Mouse (Mus musculus): ENCODE results near the gene Olig2.

The Olig2 gene

DNA sequence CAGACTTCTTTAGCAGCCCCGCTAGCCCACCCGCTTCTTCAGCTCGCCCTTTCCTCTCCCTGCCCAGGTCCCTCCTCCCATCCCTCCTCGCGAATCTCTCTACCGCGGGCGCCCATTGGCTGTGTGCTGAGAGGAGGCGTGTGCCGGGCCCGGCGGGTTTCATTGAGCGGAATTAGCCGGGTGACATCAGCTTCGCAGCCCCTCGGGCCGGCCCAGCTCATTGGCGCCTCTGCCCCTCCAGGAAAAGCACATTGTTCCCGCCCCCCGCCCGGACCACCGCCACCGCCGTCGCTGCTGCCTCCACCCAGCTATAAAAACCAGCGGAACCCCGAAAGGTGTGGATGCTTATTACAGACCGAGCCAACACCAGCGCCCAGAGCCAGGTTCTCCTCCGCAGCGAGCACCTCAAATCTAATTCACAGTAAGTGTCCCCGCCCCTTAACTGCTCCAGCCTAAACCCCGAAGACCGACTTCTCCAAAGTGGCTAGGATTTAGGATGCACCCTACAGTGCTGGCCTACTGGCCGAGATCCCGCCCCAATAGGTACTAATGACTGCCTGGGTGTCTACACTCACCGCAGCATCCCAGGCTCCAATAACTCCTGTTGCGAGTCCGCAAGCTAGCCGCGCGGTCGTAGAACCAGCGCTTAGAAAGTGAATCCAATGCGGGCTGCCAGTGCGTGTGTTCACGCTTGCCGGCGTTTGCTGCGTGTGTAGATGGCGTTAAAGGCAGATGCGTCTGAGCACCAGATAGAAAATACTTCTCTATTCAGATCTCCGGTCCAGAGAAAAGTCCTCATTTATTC, at the start of gene Olig2:
Gene Olig2 (plus strand): TSS at position 225 of the 805 bp plus-strand sequence.
- DNase-seq (ENCODE audit: low read depth, low spot score), result peak; percentile 85

- DNase-seq (ENCODE audit: low read depth, low spot score), result no peak
Observed at GRCm38 (mm10) chr16:91175892-91176291, 49.4 kb upstream of the Olig2 start.

DNA sequence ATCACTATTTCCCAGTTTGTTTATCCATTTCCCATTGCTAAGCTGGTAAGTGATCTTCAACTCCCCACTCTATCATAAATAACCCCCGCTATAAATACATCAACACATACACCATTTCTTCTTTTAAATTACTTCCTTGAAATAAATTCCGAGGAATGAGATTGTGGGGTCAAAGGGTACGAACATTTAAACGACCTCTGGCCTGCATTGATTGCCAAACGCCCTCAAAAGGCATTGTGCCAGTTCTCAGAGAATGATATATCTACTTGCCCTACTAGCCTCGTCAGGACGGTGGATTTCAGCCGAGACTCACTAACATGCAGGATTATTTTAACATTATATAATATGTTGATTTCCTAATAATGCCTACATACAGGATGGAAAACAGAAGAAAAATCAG, 38.2 kb upstream of the Olig2 start:
- no peak for DNase-seq (ENCODE audit: low read depth, low spot score)

DNA sequence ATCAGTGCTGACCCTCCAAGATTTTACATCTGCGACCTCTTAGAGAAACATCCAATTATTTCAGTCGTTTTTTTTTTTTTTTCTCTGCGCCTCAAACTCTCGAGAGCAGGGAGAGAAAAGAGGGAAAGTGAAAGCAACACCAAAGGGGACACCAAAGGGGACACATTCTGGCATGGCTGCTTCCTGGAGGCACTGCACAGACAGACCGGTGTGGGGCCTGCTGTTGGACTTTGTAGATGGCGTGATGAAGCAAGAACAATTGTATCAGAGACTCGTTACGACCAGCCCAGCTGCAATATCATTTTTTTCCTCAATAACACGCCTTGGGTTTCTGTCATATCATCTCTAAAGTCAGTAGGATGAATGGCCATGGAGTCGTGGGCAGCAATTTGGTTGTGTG, 37.6 kb upstream of the Olig2 start:
- DNase-seq (ENCODE audit: low read depth, low spot score), result no peak

DNA sequence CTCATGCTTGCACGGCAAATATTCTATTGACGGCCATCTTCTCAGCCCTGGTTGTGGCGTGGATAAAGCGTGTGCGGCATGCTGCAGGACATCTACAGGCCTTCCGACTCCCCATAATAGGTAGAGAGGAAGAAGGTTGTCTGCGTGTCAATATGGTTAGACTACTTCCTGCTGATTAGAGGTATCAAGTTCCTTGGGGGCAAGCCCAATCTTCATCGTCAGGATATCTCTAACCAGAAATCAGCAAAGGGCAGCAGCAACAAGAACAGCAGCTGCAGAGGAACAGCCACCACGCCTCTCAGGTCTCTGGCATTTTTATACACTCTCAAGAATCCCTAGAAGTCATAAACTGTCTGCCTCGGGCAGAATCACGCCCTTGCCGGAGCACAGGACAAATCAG, 37.0 kb upstream of the Olig2 start:
- DNase-seq (ENCODE audit: low read depth, low spot score), result no peak

- no peak for DNase-seq (ENCODE audit: low read depth, low spot score)
Observed at GRCm38 (mm10) chr16:91191233-91191632, 34.0 kb upstream of the Olig2 start.

DNA sequence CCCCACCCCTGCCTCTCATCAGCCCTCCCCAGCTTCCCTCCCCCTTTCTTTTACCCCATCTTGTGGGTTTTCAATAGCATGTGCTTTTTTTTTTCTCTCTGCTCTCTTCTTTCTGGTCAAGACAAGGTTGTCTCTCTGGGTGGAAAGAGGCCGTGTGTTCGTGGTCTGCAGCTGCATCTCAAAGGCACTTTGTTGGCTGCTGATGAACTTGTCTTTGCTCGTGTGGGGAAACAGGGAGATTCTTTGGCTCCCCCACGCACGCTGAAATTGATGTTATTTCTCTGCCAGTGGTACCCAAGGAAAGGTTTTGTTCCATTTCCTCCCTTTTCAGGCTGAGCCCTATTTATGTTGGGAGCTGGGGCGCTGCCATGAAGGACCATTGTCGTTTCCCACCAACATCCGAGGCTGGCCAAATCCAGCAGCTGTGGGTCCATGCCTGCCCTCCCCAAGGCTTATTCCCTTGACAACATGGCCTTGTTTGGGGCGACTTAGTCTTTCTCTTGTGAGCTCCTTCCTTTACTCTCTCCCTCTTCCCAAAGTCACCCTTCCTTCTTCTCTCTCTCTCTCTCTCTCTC, 33.5 kb upstream of the Olig2 start:
- DNase-seq (ENCODE audit: low read depth, low spot score), result no peak

- no peak for DNase-seq (ENCODE audit: low read depth, low spot score)
Observed at GRCm38 (mm10) chr16:91192672-91193354, 32.4 kb upstream of the Olig2 start.

- DNase-seq (ENCODE audit: low read depth, low spot score), result peak; percentile 13
Observed at GRCm38 (mm10) chr16:91199815-91200214, 25.4 kb upstream of the Olig2 start.

DNA sequence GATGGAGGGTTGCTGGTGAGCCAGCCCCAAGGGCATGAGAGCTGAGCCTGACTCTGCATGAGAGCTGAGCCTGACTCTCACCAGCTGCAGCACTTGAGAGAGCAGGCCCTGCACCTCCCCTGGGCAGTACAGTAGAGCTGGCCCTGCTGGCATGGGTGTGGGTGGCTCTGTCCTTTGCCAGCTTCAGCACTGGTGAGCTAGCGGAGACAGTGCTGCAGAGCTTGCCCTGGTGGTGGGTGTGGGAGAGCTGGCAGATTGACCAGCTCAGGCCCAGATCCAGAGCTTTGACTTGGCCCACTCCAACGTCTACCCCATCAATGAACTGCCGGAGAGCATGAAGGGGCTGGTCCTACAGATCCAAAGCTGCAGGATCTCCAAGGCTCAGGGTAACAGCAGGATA, 22.3 kb upstream of the Olig2 start:
- DNase-seq (ENCODE audit: low read depth, low spot score), result no peak

GRCm38 (mm10) chr16:91206371-91206770, 18.9 kb upstream of the Olig2 start:
- DNase-seq (ENCODE audit: low read depth, low spot score), result no peak

DNA sequence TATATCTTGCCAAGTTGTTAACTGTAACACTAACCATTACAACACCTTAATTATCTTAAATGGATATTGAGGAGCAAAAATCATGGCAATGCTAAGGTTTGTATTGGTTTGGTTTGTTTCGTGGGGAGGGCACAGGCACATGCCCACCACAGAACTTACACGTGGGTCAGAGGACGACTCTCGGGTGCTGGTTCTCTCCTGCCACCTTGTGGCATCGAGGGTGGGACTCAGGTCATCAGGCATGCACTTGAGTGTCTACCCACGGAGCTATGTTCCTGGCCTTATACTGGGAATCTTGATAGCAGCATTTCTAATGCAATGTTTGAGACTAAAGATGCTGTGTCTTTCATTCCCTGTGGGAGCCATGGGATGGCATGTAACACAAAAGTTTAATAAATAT, 8.2 kb upstream of the Olig2 start:
- DNase-seq (ENCODE audit: low read depth, low spot score), result no peak

DNA sequence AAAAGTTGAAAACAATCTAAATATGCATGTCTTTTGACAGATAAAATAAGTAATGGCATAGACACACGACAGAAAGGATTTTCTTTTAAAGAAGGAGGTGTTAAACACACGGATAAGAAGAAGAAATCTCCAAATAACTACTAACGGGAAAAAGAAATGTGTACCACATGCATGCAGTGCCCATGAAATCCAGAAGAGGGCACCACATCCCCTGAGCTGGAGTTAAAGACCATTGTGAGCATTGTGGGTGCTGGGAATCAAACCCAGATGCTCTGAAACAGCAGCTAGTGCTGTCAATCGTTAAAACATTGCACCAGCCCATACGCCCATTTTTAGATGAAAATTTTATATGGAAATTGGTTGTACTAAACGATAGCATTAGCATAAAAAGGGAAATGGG, 7.3 kb upstream of the Olig2 start:
- peak; percentile 55 for DNase-seq (ENCODE audit: low read depth, low spot score)

- no peak for DNase-seq (ENCODE audit: low read depth, low spot score)
Observed at GRCm38 (mm10) chr16:91219246-91219645, 6.0 kb upstream of the Olig2 start.

DNA sequence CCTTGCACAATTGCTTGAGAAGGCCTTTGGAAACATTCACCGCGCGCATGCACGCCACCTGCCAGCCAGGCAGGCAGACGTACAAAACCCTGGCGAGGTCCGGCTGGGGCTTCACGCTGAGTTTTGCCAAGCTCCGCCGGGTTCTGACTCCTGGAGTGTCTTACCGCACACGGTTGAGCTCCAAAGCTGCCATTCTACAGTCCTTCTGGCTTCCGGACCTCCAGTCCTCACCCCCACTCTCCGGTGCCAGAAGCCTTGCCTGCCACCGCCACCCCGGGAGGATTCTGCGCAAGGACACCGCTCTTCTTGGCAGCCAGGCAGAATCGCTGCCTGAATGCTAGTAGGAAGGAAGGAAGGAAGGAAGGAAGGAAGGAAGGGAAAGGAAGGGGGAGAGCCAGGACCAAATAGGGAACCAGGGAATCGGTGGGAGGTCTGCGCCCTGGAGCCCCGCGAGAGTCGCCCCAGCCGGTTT, 3.0 kb upstream of the Olig2 start:
- peak; percentile 48 for DNase-seq (ENCODE audit: low read depth, low spot score)

DNA sequence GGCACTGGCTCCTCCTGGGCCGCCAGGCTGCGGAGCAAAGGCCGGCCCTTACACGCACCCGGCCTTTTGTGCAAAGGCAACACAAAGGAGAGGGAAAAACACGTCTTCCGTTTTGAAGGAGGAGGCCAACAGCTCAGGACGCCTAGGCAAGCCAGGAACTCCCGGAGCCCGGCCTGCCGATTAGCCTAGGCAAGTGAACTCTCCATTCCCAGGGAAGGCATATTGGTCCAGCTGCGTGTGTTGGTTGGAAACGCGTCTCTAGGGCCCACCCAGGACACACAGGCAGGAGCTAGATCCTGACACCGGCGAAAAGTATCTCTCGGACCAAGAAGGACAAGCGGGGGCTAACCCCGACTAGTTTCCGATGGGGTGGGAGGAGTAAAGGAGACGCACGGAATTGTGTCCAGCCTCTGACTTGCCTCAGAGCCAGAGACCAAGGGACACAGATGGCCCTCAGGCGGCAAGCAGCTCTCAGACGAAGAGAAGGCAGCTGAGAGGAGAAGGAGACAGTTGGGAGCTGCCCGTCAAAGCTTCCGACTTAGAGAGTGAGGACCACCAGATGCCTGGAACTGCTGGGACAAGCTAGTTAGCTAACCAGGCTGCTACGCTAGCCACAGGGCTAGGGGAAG, 2.5 kb upstream of the Olig2 start:
- peak; percentile 30 for DNase-seq (ENCODE audit: low read depth, low spot score)

GRCm38 (mm10) chr16:91223327-91224067, 1.8 kb upstream of the Olig2 start:
- no peak for DNase-seq (ENCODE audit: low read depth, low spot score)

DNA sequence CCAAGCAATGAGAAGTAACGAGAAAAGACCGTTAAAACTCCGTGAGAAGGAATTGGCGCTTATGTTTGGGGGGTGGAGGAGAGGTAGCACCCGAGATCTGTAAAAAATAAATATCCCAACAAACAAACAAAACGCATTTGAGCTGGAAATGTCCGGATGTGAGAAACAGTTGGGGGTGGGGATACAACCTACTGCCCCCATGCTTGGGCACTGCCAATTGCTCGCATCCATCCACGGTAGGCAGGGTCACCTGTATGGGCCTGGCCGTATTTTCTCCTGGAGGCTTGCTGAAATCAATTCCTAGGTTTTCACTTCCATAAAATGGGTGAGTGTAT, 1.2 kb upstream of the Olig2 start:
- DNase-seq (ENCODE audit: low read depth, low spot score), result no peak

DNA sequence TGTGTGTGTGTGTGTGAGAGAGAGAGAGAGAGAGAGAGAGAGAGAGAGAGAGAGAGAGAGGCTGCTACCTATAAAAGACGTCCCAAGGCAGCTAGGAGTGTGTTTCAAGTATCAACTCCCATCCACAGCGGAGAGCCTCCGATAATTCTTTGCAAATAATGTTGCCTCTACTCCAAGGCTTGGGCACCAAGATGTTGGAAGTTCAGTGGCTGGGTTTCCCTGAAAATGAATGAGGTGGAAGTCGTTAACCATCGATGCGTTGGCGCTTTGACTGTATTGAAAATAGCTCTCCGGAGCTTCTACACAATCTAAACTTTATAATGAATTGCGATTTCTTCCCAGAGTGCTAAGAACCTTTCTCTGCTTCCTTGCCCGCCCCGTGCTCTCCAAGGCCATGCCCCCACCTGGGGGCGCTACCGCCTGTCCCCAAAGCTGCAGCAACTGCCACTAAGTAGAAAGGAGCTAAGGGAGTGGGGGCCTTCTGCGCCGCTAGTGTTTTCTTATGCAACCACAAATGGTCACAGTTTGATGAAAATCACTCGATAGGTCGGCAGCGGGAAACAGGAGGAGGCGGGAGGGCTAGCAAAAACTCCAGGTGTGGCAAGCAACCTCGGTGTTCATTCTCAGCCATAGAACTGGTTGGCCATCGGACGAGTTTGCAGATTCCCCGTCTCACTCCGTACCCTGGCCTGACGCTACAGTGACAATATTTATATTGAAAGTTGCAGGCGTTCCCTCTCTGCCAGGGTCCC, 600 bp upstream of the Olig2 start:
- DNase-seq (ENCODE audit: low read depth, low spot score), result peak; percentile 45

DNA sequence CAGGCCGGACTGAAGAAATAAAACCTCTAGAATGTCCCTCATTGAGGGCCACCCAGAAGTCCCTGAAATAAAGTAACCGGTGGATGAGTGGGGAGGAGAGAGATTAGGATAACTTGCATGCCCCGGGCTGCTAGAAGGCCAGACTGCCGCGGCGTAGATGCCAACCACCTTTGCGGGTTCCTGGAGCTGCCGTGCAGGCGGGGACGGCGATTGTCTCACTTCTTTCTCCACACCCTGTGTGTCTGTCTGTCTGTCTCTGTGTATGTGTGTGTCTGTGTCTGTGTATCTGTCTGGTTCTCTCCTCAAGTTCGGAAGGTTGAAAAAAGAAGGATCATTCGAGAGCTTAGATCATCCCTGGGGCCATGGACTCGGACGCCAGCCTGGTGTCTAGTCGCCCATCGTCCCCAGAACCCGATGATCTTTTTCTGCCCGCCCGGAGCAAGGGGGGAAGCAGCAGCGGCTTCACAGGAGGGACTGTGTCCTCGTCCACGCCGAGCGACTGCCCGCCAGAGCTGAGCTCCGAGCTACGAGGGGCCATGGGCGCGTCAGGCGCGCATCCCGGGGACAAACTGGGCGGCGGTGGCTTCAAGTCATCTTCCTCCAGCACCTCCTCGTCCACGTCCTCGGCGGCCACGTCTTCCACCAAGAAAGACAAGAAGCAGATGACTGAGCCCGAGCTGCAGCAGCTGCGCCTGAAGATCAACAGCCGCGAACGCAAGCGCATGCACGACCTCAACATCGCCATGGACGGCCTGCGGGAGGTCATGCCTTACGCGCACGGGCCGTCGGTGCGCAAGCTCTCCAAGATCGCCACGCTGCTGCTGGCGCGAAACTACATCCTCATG, 1.0 kb downstream of the Olig2 start:
- DNase-seq (ENCODE audit: low read depth, low spot score), result peak; percentile 44

All from ES-CJ7 (cell line).